Mouse (Mus musculus) midbrain, embryonic 12.5 days (tissue): ENCODE results near the gene Mxd4. TPM values are rescaled to one million over a fixed set of nuclear protein-coding genes. Genes with fewer than 3 reads are reported as not detected.
A peak's percentile ranks its signal among the peaks of the same experiment; 100 is the strongest.

Experiments used
- ATAC-seq: fragments of 200-750 bp; cut with Nextera tagmentation; 2 replicates; pipeline ENCODE4 v1.8.0; 2017; ENCODE audit warnings: low read depth, moderate TSS enrichment, moderate library complexity; ENCODE audit not compliant: low FRiP score
- H3K27ac ChIP-seq: fragments of 300-500 bp; sonication (generic); replicated peaks from 2 replicates; pipeline ENCODE4 v1.5.1; 2016; ENCODE audit warnings: mild to moderate bottlenecking
- H3K27me3 ChIP-seq: fragments of 300-500 bp; sonication (generic); 2 replicates; pipeline ENCODE4 v1.6.1; 2016; ENCODE audit warnings: mild to moderate bottlenecking
- H3K36me3 ChIP-seq: fragments of 300-500 bp; sonication (generic); 2 replicates; pipeline ENCODE4 v1.6.1; 2016
- H3K4me1 ChIP-seq: fragments of 300-500 bp; sonication (generic); 2 replicates; pipeline ENCODE4 v1.6.1; 2016
- H3K4me2 ChIP-seq: fragments of 300-500 bp; sonication (generic); replicated peaks from 2 replicates; pipeline ENCODE4 v1.6.1; 2016; ENCODE audit warnings: mild to moderate bottlenecking, moderate library complexity
- H3K4me3 ChIP-seq: fragments of 300-500 bp; sonication (generic); 2 replicates; pipeline ENCODE4 v1.5.1; 2016; ENCODE audit warnings: mild to moderate bottlenecking
- H3K9ac ChIP-seq: fragments of 300-500 bp; sonication (generic); replicated peaks from 2 replicates; pipeline ENCODE4 v1.6.1; 2016; ENCODE audit warnings: mild to moderate bottlenecking, moderate library complexity
- H3K9me3 ChIP-seq: fragments of 300-500 bp; sonication (generic); 2 replicates; pipeline ENCODE4 v1.6.1; 2016; ENCODE audit warnings: mild to moderate bottlenecking
- WGBS: fragments of 180-500 bp; shearing (Covaris S2); methylation state at CpG from one replicate; pipeline ENCODE4 v1.1.7; 2016; 5-methylcytosine and 5-hydroxymethylcytosine counted together
- polyA plus RNA-seq: library from polyadenylated mRNA; unstranded; fragments of >200 nt; fragmentation: Nextera tagmentation; extraction: Ambion mirVana; gene quantifications from 2 replicates; pipeline ENCODE4 v1.2.1, GENCODE M21; 2016

Gene Mxd4
- polyA plus RNA-seq, 1 experiment from 2014 or later: 31.8 TPM

DNA sequence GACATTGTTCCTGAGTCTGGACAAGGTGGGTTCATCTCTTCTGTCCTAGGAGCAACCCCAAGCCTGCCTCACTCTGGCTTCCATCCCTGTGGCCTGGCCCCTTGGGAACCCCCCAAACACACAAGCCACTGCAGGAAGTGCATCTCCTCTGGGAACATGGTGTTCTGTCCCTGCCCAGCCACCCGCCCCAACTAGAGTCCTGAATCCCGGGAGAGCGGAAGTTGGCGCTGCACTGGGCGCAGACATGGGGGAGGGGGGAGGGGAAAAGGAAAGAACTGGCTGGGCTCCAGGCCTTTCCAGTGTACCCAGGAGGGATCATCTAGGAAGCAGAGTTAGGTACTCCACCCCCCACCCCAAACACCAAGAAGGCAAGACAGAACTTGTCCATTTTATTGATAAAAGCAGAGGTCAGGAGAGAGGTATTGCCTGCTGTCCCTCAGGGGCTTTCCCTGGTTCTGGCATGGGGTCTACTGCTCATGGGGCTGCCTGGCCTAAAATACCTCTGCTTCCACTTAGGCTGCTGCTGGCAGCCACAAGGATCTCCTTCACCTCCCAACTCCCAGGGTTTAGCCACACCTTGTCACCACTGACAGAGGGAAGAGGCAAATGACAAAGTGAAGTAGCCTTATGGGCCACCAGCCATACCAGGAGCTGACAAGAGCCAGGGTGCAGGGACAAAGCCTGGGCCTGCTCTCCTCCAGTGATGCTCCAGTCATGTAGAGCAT lies 4.2 kb downstream of the Mxd4 start:
- no peaks in the 10 kb centered on the region for H3K27me3 ChIP-seq
- no peak overlapping the region for H3K4me2 ChIP-seq
- H3K9ac ChIP-seq: no peak overlapping the region
- no peak for ATAC-seq
- peaks cover 35% of the 10 kb centered on the region for H3K4me1 ChIP-seq
- no peak overlapping the region for H3K4me3 ChIP-seq
- H3K36me3 ChIP-seq: peaks cover 25% of the 10 kb centered on the region
- WGBS: 78% methylated on average over 5 of the region's 5 CpGs
- H3K9me3 ChIP-seq: no peaks in the 10 kb centered on the region
- H3K27ac ChIP-seq: no peak overlapping the region

DNA sequence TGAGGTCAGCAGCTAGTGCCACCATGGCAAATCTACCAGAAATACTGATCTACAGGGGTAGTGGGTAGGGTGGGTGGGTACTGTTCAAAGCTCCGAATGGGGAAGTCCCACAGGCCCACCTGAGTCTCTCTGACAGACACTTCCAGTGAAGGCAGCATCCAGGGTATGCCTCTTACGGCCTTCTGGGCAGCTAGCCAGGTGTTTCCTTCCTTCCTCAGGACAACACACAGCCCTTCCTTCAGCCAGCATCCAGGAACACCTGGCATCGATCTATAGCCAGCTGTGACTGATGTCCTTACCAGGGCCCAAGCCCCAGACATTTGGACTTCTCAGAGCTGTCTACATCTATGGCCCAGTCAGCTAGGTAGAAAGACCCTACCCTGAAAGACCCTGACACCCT lies 5.0 kb downstream of the Mxd4 start:
- peaks cover 32% of the 10 kb centered on the region for H3K36me3 ChIP-seq
- 79% methylated on average over 3 of the region's 3 CpGs for WGBS

DNA sequence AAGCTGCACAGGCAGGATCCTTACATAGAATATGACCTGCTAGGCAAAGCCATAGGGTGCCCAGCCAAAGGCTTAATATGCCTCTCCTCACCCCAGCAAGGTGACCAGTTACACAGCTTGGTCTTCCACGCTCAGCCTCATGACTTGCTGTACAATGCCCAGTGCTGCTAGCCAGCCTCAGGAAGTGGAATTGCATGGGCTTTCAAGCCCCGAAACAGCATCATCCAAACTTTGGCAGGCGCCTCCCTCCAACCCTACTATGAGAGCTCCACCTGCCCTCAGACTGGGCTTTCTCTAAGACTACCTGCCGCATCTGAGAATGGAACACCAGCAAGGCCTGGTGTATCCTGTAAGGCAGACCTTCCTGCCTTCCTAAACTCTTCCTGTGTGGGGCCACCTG lies 9.7 kb downstream of the Mxd4 start:
- no peak overlapping the region for H3K4me2 ChIP-seq
- H3K9me3 ChIP-seq: no peaks in the 10 kb centered on the region
- peaks cover 63% of the 10 kb centered on the region for H3K36me3 ChIP-seq
- H3K27me3 ChIP-seq: no peaks in the 10 kb centered on the region
- 93% methylated on average over 4 of the region's 4 CpGs for WGBS
- no peak overlapping the region for H3K27ac ChIP-seq
- no peak for ATAC-seq
- no peak overlapping the region for H3K9ac ChIP-seq
- no peaks in the 10 kb centered on the region for H3K4me1 ChIP-seq
- no peak overlapping the region for H3K4me3 ChIP-seq

More for the DNA sequence above, 5.0 kb downstream of the Mxd4 start:
- no peak for ATAC-seq
- Histone ChIP-seq H3K4me1 (peaks cover 31% of the 10 kb centered on the region), H3K27me3 (no peaks in the 10 kb centered on the region), H3K9ac (no peak overlapping the region), H3K4me3 (no peak overlapping the region), H3K27ac (no peak overlapping the region), H3K4me2 (no peak overlapping the region), H3K9me3 (no peaks in the 10 kb centered on the region)

DNA sequence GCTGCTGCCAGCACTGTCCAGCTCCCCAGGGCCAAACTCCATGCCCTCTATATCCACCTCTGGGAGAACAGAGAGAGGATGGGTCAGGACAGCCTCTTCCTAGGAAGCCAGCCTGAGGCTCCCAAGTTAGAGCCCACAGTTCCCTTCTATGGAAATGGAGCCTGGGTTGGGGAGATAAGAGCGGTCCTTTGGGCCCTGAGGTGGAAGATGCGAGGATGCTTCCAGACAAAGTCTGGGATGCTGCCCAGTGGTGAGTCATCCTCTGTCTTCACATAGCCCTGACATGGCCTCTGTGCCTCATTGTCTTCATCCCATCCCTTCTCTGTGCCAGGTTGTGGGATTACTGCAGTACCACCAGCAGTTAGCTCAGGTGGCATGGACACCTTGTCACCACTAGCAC lies 10.4 kb downstream of the Mxd4 start:
- Histone ChIP-seq H3K27ac (no peak overlapping the region), H3K4me2 (no peak overlapping the region), H3K27me3 (no peaks in the 10 kb centered on the region), H3K36me3 (peaks cover 57% of the 10 kb centered on the region), H3K9ac (no peak overlapping the region), H3K4me3 (no peak overlapping the region), H3K9me3 (no peaks in the 10 kb centered on the region), H3K4me1 (no peaks in the 10 kb centered on the region)
- no peak for ATAC-seq
- WGBS: 100% methylated on average over 2 of the region's 2 CpGs

DNA sequence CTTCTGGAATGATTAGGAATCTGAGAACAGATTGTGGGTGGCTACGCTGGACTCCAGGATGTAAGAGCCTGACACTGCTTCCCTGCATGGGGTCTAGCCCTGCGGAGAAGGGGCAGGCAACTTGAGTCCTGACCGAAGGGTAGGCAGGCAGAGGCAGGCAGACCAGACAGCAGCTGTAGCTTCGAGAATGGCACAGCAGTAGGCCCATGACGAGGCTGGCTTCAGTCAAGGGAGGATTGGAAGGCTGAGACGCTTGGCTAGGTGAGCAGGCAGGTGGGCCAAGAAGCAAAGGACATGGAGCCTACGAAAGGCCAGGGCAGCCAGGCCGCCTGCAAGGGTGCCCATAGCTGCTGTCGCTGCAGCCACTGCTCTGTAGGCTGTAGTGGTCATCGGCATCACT lies 10.8 kb downstream of the Mxd4 start:
- ATAC-seq: no peak
- 67% methylated on average over 10 of the region's 10 CpGs for WGBS
- Histone ChIP-seq H3K4me2 (no peak overlapping the region), H3K27me3 (no peaks in the 10 kb centered on the region), H3K9me3 (no peaks in the 10 kb centered on the region), H3K9ac (no peak overlapping the region), H3K36me3 (peaks cover 53% of the 10 kb centered on the region), H3K4me3 (no peak overlapping the region), H3K4me1 (no peaks in the 10 kb centered on the region), H3K27ac (no peak overlapping the region)

DNA sequence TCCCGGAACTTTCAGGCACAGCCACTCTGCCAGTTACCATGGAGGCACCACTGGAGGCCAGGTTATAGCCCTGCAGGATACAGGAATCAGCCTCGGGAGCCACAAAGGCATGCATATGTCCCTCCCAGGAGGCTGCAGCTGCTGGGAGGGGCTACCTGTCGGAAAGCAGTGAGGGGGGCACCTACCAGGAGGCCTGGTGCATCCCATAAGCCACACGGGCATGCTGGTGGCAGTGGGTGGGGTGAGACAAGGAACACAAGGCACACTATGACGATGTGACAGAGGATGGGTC lies 12.2 kb downstream of the Mxd4 start:
- no peaks in the 10 kb centered on the region for H3K9me3 ChIP-seq
- no peak for ATAC-seq

DNA sequence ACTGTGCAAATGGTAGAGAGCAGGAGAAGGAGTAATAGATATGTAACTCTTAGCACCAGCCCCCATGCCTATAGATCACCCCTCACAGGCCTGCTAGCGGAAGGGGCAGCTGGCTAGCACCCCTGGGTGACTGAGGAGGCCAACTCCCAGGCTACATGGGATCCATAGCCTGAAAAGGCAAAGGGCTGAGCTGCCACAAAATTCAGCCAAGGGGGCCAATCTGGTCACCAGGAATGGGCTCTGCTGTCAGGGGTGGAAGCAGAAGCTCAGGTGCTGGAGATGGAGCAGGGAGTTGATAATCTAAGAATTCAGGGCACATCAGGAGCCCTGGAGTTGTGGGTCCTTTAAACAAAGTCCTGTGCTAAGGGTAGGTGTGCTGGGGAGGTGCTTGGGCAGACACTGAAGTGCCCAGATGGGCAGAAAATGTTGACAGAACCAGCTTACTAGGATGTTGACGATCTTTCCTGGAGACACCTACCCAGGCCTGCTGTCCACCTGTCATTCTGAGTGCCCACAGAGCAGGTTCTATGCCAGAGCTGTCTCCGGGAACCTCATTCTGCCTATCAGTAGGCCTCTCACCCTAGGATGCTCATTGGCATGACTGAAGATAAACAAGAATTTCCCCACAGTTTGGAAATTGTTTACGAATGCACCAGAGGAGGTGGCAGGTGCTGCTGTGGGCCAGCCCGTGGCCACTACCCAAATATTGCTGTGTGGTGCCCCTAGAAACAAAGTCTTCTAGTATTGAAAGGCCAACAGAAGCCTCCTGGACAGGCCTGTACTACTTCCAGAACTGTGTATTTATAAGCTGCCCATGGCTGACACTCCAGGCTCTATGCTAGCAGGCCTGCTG lies 12.7 kb downstream of the Mxd4 start:
- WGBS: 70% methylated on average over 5 of the region's 5 CpGs

More for the DNA sequence above, 12.2 kb downstream of the Mxd4 start:
- Histone ChIP-seq H3K4me1 (no peaks in the 10 kb centered on the region), H3K27ac (no peak overlapping the region), H3K4me3 (no peak overlapping the region), H3K4me2 (no peak overlapping the region), H3K27me3 (no peaks in the 10 kb centered on the region), H3K36me3 (peaks cover 51% of the 10 kb centered on the region), H3K9ac (no peak overlapping the region)
- WGBS: 25% methylated on average over 5 of the region's 5 CpGs

DNA sequence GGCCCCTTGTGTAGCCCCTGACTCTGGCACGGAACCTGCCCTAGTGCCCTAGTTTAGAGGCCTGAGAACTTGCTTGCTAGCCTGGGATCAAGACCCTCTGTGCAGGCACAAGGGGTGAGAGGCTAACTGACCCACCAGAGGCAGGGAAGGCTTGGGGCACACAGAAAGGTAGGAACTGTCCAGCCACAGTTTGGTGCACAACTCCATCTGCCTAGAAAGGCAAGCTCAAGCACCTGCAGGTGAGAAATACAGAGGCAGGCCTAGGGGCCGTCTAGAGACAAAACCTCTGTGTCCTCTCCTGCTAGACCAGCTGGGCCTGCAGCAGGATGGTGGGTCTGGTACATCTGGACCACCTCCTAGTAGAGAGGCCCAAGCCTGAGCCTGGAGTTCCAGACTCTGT lies 13.5 kb downstream of the Mxd4 start:
- Histone ChIP-seq H3K4me1 (peaks cover 5% of the 10 kb centered on the region), H3K9ac (no peak overlapping the region), H3K36me3 (peaks cover 46% of the 10 kb centered on the region), H3K4me2 (no peak overlapping the region), H3K4me3 (no peak overlapping the region), H3K9me3 (no peaks in the 10 kb centered on the region), H3K27ac (no peak overlapping the region), H3K27me3 (no peaks in the 10 kb centered on the region)
- ATAC-seq: no peak
- 83% methylated on average over 2 of the region's 2 CpGs for WGBS

More for the DNA sequence above, 12.7 kb downstream of the Mxd4 start:
- no peak overlapping the region for H3K4me2 ChIP-seq
- no peak for ATAC-seq
- no peaks in the 10 kb centered on the region for H3K9me3 ChIP-seq
- no peak overlapping the region for H3K4me3 ChIP-seq
- no peak overlapping the region for H3K9ac ChIP-seq
- peaks cover 4% of the 10 kb centered on the region for H3K4me1 ChIP-seq
- H3K27me3 ChIP-seq: no peaks in the 10 kb centered on the region
- H3K27ac ChIP-seq: no peak overlapping the region
- peaks cover 46% of the 10 kb centered on the region for H3K36me3 ChIP-seq

DNA sequence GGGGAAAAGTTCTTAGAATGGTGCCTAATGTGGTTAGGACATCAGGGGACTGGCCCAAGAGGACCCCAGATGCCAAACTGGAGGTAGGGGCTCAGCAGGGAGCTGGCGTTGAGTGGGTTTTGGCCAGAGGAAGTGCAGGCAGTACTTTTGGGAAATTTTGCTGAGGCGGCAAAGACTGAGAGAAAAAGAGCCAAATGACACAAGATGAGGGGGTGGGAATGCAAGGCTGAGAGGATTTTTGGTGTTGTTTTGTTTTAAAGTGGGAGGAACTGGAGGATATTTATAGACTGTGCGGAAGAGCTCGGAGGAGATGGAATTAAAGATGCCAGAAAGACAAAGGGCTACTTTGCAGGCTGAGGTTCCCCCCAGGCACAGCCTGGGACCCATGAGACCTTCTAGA lies 16.8 kb downstream of the Mxd4 start:
- Histone ChIP-seq H3K27me3 (no peaks in the 10 kb centered on the region), H3K4me2 (no peak overlapping the region), H3K36me3 (peaks cover 21% of the 10 kb centered on the region; the same call in 1 of the 2 replicates), H3K4me3 (no peak overlapping the region), H3K27ac (no peak overlapping the region), H3K4me1 (peaks cover 14% of the 10 kb centered on the region), H3K9ac (no peak overlapping the region), H3K9me3 (no peaks in the 10 kb centered on the region)
- 84% methylated on average over 4 of the region's 4 CpGs for WGBS
- ATAC-seq: no peak

DNA sequence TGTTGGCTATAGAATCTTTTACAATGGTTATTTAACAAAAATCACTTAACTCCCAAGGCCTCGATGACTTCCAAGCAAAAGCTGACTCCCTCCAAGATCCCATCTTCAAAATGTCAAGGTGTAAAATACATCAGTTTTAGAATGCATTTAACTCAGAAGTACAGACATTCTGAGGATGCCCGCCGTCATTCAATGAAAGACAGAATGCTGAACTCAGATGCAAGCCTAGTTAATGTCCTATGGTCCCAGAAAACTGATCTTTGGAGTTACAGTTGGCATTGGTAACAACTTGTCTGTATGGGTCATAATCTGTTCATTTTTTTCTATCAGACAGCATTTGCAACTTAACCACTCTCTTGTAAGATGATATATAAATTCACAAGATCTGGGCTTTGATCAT lies 17.6 kb downstream of the Mxd4 start:
- Histone ChIP-seq H3K4me3 (peak overlapping the region; percentile 67), H3K9me3 (no peaks in the 10 kb centered on the region), H3K27me3 (no peaks in the 10 kb centered on the region), H3K4me2 (peak overlapping the region; percentile 64), H3K36me3 (peaks cover 19% of the 10 kb centered on the region; the same call in 1 of the 2 replicates), H3K4me1 (peaks cover 15% of the 10 kb centered on the region), H3K9ac (peak overlapping the region; percentile 57), H3K27ac (peak overlapping the region; percentile 93)
- no peak for ATAC-seq
- WGBS: 88% methylated on average over 3 of the region's 3 CpGs

DNA sequence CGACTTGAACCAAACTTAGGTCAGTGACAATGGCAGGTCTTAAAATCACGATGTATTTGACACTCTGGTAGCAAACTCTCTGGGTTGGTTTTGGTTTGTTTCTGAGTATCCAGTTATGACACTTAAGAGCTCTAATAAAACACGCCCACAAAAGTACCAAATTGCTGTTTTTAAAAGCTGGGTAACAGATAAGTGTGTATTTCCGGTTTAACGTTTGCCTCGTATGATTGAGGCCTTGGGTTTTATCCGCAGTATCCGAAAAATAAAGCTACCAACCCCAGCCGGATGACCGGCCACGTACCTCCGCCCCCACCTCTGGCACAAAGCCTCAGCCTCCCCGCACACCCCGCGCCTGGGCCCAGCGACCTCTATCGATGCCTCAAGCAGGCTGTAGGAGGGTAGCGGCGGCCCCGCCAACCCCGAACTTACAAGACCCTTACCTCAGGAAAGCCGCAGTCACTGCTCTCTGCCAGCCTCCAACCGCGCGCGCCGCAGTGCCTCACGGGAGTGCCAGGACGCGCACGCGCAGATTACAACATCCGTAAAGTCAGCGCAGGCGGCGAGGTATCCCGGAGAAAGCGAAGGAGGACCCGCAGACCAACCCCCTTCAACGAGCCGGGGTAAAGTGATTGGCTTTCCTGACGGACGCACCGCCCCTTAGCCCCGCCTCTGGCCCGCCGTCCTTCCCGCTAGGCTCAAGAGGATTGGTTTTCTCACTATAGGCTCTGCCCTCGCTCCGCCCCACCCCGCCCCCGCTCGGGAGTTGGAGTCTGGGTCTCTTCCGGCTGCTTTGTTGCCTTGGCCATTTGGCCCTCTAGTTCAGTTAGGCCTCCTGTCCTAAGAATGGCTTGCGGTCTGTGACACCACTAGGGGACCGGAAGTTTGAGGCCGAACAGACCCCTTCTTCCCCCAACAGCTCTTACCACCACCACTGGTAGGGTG lies 18.3 kb downstream of the Mxd4 start, which contains the start of the genes Poln and Haus3:
Gene Poln, minus strand, starts transcription at position 499 of the 942 bp plus-strand sequence.
Gene Haus3, minus strand, starts transcription at position 578 of the 942 bp plus-strand sequence.
- peaks cover 15% of the 10 kb centered on the region; the same call in 1 of the 2 replicates for H3K36me3 ChIP-seq
- peak within 1 kb of the TSS; percentile 79 for H3K9ac ChIP-seq
- peak within 1 kb of the TSS; percentile 64 for H3K4me2 ChIP-seq
- H3K4me3 ChIP-seq: peak within 1 kb of the TSS; percentile 67
- WGBS: under 1% methylated on average over 57 of the region's 57 CpGs
- peaks cover 21% of the 10 kb centered on the region for H3K4me1 ChIP-seq
- no peaks in the 10 kb centered on the region for H3K9me3 ChIP-seq
- no peaks in the 10 kb centered on the region for H3K27me3 ChIP-seq
- ATAC-seq: peak; percentile 100
- peak within 1 kb of the TSS; percentile 93 for H3K27ac ChIP-seq
